8 mouse cellular contexts compared by ENCODE assay signal in genomic region chr5:90588708-90589595, GRCm38 (mm10). TPM values are rescaled to one million over a fixed set of nuclear protein-coding genes. Genes with fewer than 3 reads are reported as not detected.
A peak's percentile ranks its signal among the peaks of the same experiment; 100 is the strongest.
DNase-seq lines count a peak whose midpoint lies in the region; ATAC-seq lines count a peak whose summit lies in the region.

No protein-coding gene starts in this region.

- DNase-seq in adrenal gland, adult (ENCODE audit: inconsistent age in 2 of 2, low spot score in 1 of 2) = peak; percentile 39 to 87
- DNase-seq in gastrocnemius, adult 18-20 months (ENCODE audit: low spot score) = peak; percentile 56
- DNase-seq in hindlimb bud, embryonic 11.5 days (ENCODE audit: extremely low spot score, low read depth, low spot score) = peak; percentile 52
- DNase-seq in left cerebral cortex, adult 18-20 months (ENCODE audit: low spot score in 2 of 2) = peak; percentile 81 to 90
- DNase-seq in lung, postnatal 36 days = peak; percentile 84
- peak; percentile 86 for DNase-seq in retina, postnatal 1 day
- peak; percentile 47 to 52 for DNase-seq in urinary bladder, postnatal 36 days (ENCODE audit: low spot score in 2 of 2)

- ATAC-seq in common myeloid progenitor, adult 5-6 weeks (replicated peaks; ENCODE audit: low read depth, poor library complexity, severe bottlenecking) = peak; percentile 86

RNA-seq across cellular contexts. Expression of gene 5830473C10Rik, which starts 28.0 kb away (rescaled TPM):
- total RNA-seq in common myeloid progenitor, adult 5-6 weeks (2017) = 0.09 TPM in 1 of 2 replicates, not detected in the other
- total RNA-seq in gastrocnemius, adult 18-20 months (2021) = not detected
- under 1 TPM in 1 of 2 experiments, not detected in 1; 0.16 TPM for total RNA-seq in left cerebral cortex, adult 18-20 months (2021)

RNA-seq across cellular contexts. Expression of gene Rassf6, which starts 51.5 kb away (rescaled TPM):
- 1.6 TPM in 1 of 2 replicates, not detected in the other for total RNA-seq in common myeloid progenitor, adult 5-6 weeks (2017)
- not detected for total RNA-seq in gastrocnemius, adult 18-20 months (2021)
- 1 to 10 TPM; 2.4 to 2.5 TPM for total RNA-seq in left cerebral cortex, adult 18-20 months (2021)

Comparison
In these comparisons a context has a peak if more than half of its experiments do, and no peak if none do; other contexts are left out.
1. Peak in every context shown above with its lines: DNase-seq and ATAC-seq.